Mouse (Mus musculus) retina, adult 2 months (tissue): ENCODE data around the gene Serpina1b.
"Not testable (repeated sequence)": the region's sequence is repeated elsewhere in the genome, so short reads cannot be mapped to it uniquely, and the experiment has no call there.

Experiments used
- DNase-seq: peaks from one replicate; pipeline ENCODE4 v3.0.0-alpha.2; 2012; ENCODE audit warnings: low read depth, low spot score

Gene Serpina1b

GRCm38 (mm10) chr12:103700144-103700750 is 129.9 kb downstream of the Serpina1b start:
- DNase-seq: no peak

GRCm38 (mm10) chr12:103695429-103695828 is 134.7 kb downstream of the Serpina1b start, which contains the start of gene Serpina1f:
Gene Serpina1f, minus strand, starts transcription at chr12:103695529.
- no peak for DNase-seq

- no peak for DNase-seq
Observed at GRCm38 (mm10) chr12:103688221-103688814, 141.9 kb downstream of the Serpina1b start.

- no peak for DNase-seq
Observed at GRCm38 (mm10) chr12:103687021-103687420, 143.2 kb downstream of the Serpina1b start.

- DNase-seq: no peak
Observed at GRCm38 (mm10) chr12:103686050-103686449, 144.1 kb downstream of the Serpina1b start.

GRCm38 (mm10) chr12:103685386-103685785 is 144.8 kb downstream of the Serpina1b start:
- no peak for DNase-seq

- DNase-seq: no peak
Observed at GRCm38 (mm10) chr12:103683775-103684174, 146.4 kb downstream of the Serpina1b start.

- no peak for DNase-seq
Observed at GRCm38 (mm10) chr12:103681739-103682138, 148.4 kb downstream of the Serpina1b start.

- DNase-seq: no peak
Observed at GRCm38 (mm10) chr12:103681169-103681568, 149.0 kb downstream of the Serpina1b start.

GRCm38 (mm10) chr12:103679853-103680252 is 150.3 kb downstream of the Serpina1b start:
- DNase-seq: not testable (repeated sequence)
